Mouse (Mus musculus) kidney, postnatal 0 days (tissue): ENCODE results near the gene Pdcd10. TPM values are rescaled to one million over a fixed set of nuclear protein-coding genes. Genes with fewer than 3 reads are reported as not detected.

Experiments used
- ATAC-seq: fragments of 200-750 bp; cut with Nextera tagmentation; replicated peaks from 2 replicates; pipeline ENCODE4 v1.8.0; 2017; ENCODE audit warnings: low read depth, moderate number of reproducible peaks, moderate TSS enrichment, moderate library complexity; ENCODE audit not compliant: low FRiP score
- DNase-seq: peaks from one replicate; pipeline ENCODE4 v3.0.0-alpha.2; 2016; ENCODE audit warnings: low spot score
- H3K27ac ChIP-seq: fragments of 300-500 bp; sonication (generic); 2 replicates; pipeline ENCODE4 v1.5.1; 2014; ENCODE audit warnings: mild to moderate bottlenecking
- H3K27me3 ChIP-seq: fragments of 300-500 bp; sonication (generic); 2 replicates; pipeline ENCODE4 v1.6.1; 2014; ENCODE audit warnings: low read length, mixed read lengths; ENCODE audit not compliant: insufficient read depth
- H3K36me3 ChIP-seq: fragments of 300-500 bp; sonication (generic); 2 replicates; pipeline ENCODE4 v1.6.1; 2014; ENCODE audit warnings: low read length, mixed read lengths; ENCODE audit not compliant: insufficient read depth
- H3K4me1 ChIP-seq: fragments of 300-500 bp; sonication (generic); replicated peaks from 2 replicates; pipeline ENCODE4 v1.6.1; 2014; ENCODE audit warnings: antibody characterized with exemption, low read length, mixed read lengths; ENCODE audit not compliant: insufficient read depth
- H3K4me2 ChIP-seq: fragments of 300-500 bp; sonication (generic); 2 replicates; pipeline ENCODE4 v1.6.1; 2014; ENCODE audit warnings: mild to moderate bottlenecking, low read length, moderate library complexity, mixed read lengths
- H3K4me3 ChIP-seq: fragments of 300-500 bp; sonication (generic); replicated peaks from 2 replicates; pipeline ENCODE4 v1.5.1; 2014; ENCODE audit warnings: low read depth, low read length
- H3K9ac ChIP-seq: fragments of 300-500 bp; sonication (generic); 2 replicates; pipeline ENCODE4 v1.6.1; 2014; ENCODE audit warnings: low read depth, low read length
- H3K9me3 ChIP-seq: fragments of 300-500 bp; sonication (generic); replicated peaks from 2 replicates; pipeline ENCODE4 v1.6.1; 2016; ENCODE audit warnings: low read length, inconsistent platforms, mixed read lengths
- CTCF ChIP-seq: IDR thresholded peaks from 2 replicates; pipeline ENCODE4 v1.5.1; 2016; ENCODE audit warnings: antibody characterized with exemption, low read depth, mild to moderate bottlenecking, moderate library complexity
- WGBS: fragments of 180-500 bp; shearing (Covaris S2); extraction: QIAGEN DNeasy Blood & Tissue Kit; methylation state at CpG from one replicate; pipeline ENCODE4 v1.1.7; 2014; 5-methylcytosine and 5-hydroxymethylcytosine counted together
- polyA plus RNA-seq: library from polyadenylated mRNA; unstranded; fragments of >200 nt; fragmentation: Nextera tagmentation; extraction: Ambion mirVana; gene quantifications from 2 replicates; pipeline ENCODE4 v1.2.1, GENCODE M21; 2015

Gene Pdcd10
- 123 and 131 TPM in 2 replicates for polyA plus RNA-seq

- Histone ChIP-seq H3K4me3 (peak within 1 kb of the TSS; percentile 76), H3K9me3 (no peaks in the 10 kb centered on the region), H3K4me1 (0 out of 2 replicates have a peak, but pooled peaks cover 3% of the 10 kb centered on the region), H3K36me3 (no peaks in the 10 kb centered on the region), H3K27me3 (no peaks in the 10 kb centered on the region), H3K9ac (peak within 1 kb of the TSS; percentile 87), H3K27ac (peak within 1 kb of the TSS; percentile 92), H3K4me2 (peak within 1 kb of the TSS; percentile 68)
- peak; percentile 98 for ATAC-seq
- peak; percentile 100 for DNase-seq
- WGBS: under 1% methylated on average over 35 of the region's 35 CpGs
- peak; percentile 47 for TF ChIP-seq CTCF
Measured at GRCm38 (mm10) chr3:75556695-75557291, at the start of gene Pdcd10. Gene Pdcd10 (minus strand): TSS chr3:75556856.

- DNase-seq (no peak), ATAC-seq (no peak)
- Histone ChIP-seq H3K4me3 (no peak overlapping the region), H3K27me3 (no peaks in the 10 kb centered on the region), H3K36me3 (no peaks in the 10 kb centered on the region), H3K27ac (no peak overlapping the region), H3K9me3 (no peaks in the 10 kb centered on the region), H3K9ac (no peak overlapping the region), H3K4me1 (no peaks in the 10 kb centered on the region), H3K4me2 (no peak overlapping the region)
- no peak for TF ChIP-seq CTCF
- 93% methylated on average over 4 of the region's 4 CpGs for WGBS
Measured at GRCm38 (mm10) chr3:75584898-75585297, 28.2 kb upstream of the Pdcd10 start.

- Histone ChIP-seq H3K27ac (no peak overlapping the region), H3K9ac (no peak overlapping the region), H3K4me1 (no peaks in the 10 kb centered on the region), H3K9me3 (no peaks in the 10 kb centered on the region), H3K4me2 (no peak overlapping the region), H3K4me3 (no peak overlapping the region), H3K36me3 (no peaks in the 10 kb centered on the region), H3K27me3 (no peaks in the 10 kb centered on the region)
- TF ChIP-seq CTCF: no peak
- no peak for DNase-seq
- ATAC-seq: no peak
- WGBS: 78% methylated on average over 3 of the region's 3 CpGs
Measured at GRCm38 (mm10) chr3:75583293-75583692, 26.6 kb upstream of the Pdcd10 start.

GRCm38 (mm10) chr3:75579352-75579751, 22.7 kb upstream of the Pdcd10 start:
- ATAC-seq (no peak), DNase-seq (no peak)
- H3K4me2 ChIP-seq: no peak overlapping the region
- WGBS: 61% methylated on average over 4 of the region's 4 CpGs
- TF ChIP-seq CTCF: peak; percentile 36; the same call in 1 of the 2 replicates
- H3K4me3 ChIP-seq: no peak overlapping the region
- no peaks in the 10 kb centered on the region for H3K9me3 ChIP-seq
- H3K4me1 ChIP-seq: no peaks in the 10 kb centered on the region
- no peak overlapping the region for H3K9ac ChIP-seq
- H3K36me3 ChIP-seq: no peaks in the 10 kb centered on the region
- H3K27ac ChIP-seq: no peak overlapping the region
- H3K27me3 ChIP-seq: no peaks in the 10 kb centered on the region

GRCm38 (mm10) chr3:75575582-75575981, 18.9 kb upstream of the Pdcd10 start:
- 78% methylated on average over 1 of the region's 1 CpGs for WGBS
- no peak for ATAC-seq
- no peak for DNase-seq
- no peaks in the 10 kb centered on the region for H3K9me3 ChIP-seq
- H3K9ac ChIP-seq: no peak overlapping the region
- no peaks in the 10 kb centered on the region for H3K4me1 ChIP-seq
- no peak overlapping the region for H3K4me3 ChIP-seq
- no peak overlapping the region for H3K4me2 ChIP-seq
- TF ChIP-seq CTCF: no peak
- H3K27me3 ChIP-seq: no peaks in the 10 kb centered on the region
- no peak overlapping the region for H3K27ac ChIP-seq
- no peaks in the 10 kb centered on the region for H3K36me3 ChIP-seq

GRCm38 (mm10) chr3:75574074-75574473, 17.4 kb upstream of the Pdcd10 start:
- TF ChIP-seq CTCF: no peak
- 52% methylated on average over 2 of the region's 2 CpGs for WGBS
- no peak for DNase-seq
- H3K4me2 ChIP-seq: no peak overlapping the region
- no peaks in the 10 kb centered on the region for H3K9me3 ChIP-seq
- H3K36me3 ChIP-seq: no peaks in the 10 kb centered on the region
- ATAC-seq: no peak
- no peaks in the 10 kb centered on the region for H3K27me3 ChIP-seq
- no peaks in the 10 kb centered on the region for H3K4me1 ChIP-seq
- no peak overlapping the region for H3K9ac ChIP-seq
- H3K4me3 ChIP-seq: no peak overlapping the region
- no peak overlapping the region for H3K27ac ChIP-seq

- Histone ChIP-seq H3K9ac (peak within 1 kb of the TSS; percentile 87), H3K4me1 (0 out of 2 replicates have a peak, but pooled peaks cover 3% of the 10 kb centered on the region), H3K4me3 (peak within 1 kb of the TSS; percentile 76), H3K36me3 (no peaks in the 10 kb centered on the region), H3K27ac (peak within 1 kb of the TSS; percentile 92), H3K9me3 (no peaks in the 10 kb centered on the region), H3K27me3 (no peaks in the 10 kb centered on the region), H3K4me2 (peak within 1 kb of the TSS; percentile 68)
- no peak; the same call in 1 of the 2 replicates for TF ChIP-seq CTCF
- peak; percentile 94 for ATAC-seq
- DNase-seq: peak; percentile 96
- WGBS: under 1% methylated on average over 19 of the region's 19 CpGs
Measured at GRCm38 (mm10) chr3:75557292-75557691, 636 bp upstream of the Pdcd10 start, which contains the start of gene Serpini1. Gene Serpini1 (plus strand): TSS chr3:75557547.
